Mouse (Mus musculus) lung, adult 2 months (tissue): ENCODE results near the gene Ampd3.

Experiments used
- CTCF ChIP-seq: fragments of 200-500 bp; IDR thresholded peaks from 2 replicates; pipeline ENCODE4 v1.5.1; 2011; ENCODE audit warnings: mild to moderate bottlenecking, low read length, control low read depth; ENCODE audit not compliant: insufficient read depth
- POLR2A ChIP-seq: fragments of 200-500 bp; IDR thresholded peaks from 2 replicates; pipeline ENCODE4 v1.6.1; 2011; ENCODE audit warnings: low read depth, mild to moderate bottlenecking, control low read depth, low read length, borderline replicate concordance; ENCODE audit errors: extremely low read depth

DNA sequence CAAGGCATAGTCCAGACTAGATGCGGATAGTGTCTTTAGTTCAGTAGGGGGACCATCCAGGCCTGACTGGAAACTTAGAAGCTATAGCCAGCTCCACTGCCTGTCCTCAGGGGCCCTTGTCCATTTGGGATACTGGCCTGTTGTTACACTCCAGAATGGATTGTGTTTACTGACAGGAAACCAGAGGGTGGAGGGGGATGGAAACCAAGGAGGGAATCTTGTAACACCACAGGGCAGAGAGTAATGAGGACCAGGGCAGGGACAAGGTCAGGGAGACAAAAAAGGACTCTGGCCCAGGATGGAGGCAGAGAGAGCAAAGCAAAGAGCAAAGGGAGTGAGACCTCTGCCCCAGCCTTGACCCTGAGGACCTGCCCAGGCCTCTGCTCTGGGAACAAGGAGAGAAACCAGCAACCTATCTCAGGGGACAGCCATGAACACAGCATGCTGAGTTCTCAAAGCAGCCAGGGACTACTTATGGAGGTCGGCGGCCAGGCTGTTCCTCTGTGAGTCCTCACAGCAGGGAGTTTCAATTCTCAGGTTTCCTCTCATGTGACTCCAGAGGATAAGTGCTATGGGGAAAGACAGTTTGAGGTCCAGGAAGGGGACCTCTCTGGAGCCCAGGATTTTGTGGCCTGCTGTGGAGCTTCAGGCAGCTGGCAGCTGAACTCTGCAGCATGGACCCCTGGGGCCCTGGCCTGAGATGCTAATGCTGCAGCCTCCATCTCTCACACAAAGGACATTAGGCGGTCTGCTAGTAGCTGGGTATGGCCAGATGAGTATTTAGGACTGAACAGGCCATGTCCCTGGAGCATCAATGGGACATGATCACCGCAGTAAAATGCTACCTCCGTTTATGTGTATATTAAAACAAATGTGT, 36.7 kb upstream of the Ampd3 start:
- TF ChIP-seq CTCF (no peak), POLR2A (no peak)
